Mouse (Mus musculus) cerebellum, adult 2 months (tissue): ENCODE measurements around the gene Spns3. TPM values are rescaled to one million over a fixed set of nuclear protein-coding genes. Genes with fewer than 3 reads are reported as not detected.

ENCODE experiments used
- DNase-seq, 2 experiments: peaks; one replicate each; pipeline ENCODE4 v3.0.0; 2021
- H3K27ac ChIP-seq: fragments of 200-500 bp; 2 replicates; pipeline ENCODE4 v1.5.1; 2012; ENCODE audit warnings: low read length, control low read depth, inconsistent platforms; ENCODE audit not compliant: insufficient read depth
- H3K27me3 ChIP-seq: fragments of 200-500 bp; 2 replicates; pipeline ENCODE4 v1.6.1; 2012; ENCODE audit warnings: inconsistent platforms, mild to moderate bottlenecking, low read length, moderate library complexity; ENCODE audit not compliant: control insufficient read depth, insufficient read depth
- H3K4me1 ChIP-seq: fragments of 200-500 bp; 2 replicates; pipeline ENCODE4 v1.6.1; 2011; ENCODE audit warnings: low read length; ENCODE audit not compliant: control insufficient read depth, insufficient read depth
- H3K4me3 ChIP-seq: fragments of 200-500 bp; replicated peaks from 2 replicates; pipeline ENCODE3; 2011; ENCODE audit warnings: mild to moderate bottlenecking, low read depth, low read length, control low read depth; ENCODE audit not compliant: insufficient read depth
- CTCF ChIP-seq: fragments of 200-500 bp; IDR thresholded peaks from 2 replicates; pipeline ENCODE4 v1.5.1; 2011; ENCODE audit warnings: low read depth, mild to moderate bottlenecking, control low read depth, low read length, moderate library complexity, borderline replicate concordance; ENCODE audit not compliant: insufficient read depth
- POLR2A ChIP-seq: fragments of 200-500 bp; IDR thresholded peaks from 2 replicates; pipeline ENCODE4 v1.6.1; 2011; ENCODE audit warnings: low read length, control low read depth, borderline replicate concordance; ENCODE audit not compliant: insufficient read depth
- WGBS: fragments of 180-500 bp; shearing (Covaris S2); methylation state at CpG from one replicate; pipeline ENCODE4 v1.1.7; 2018; 5-methylcytosine and 5-hydroxymethylcytosine counted together
- polyA plus RNA-seq: library from polyadenylated mRNA; depleted of rRNA; stranded (reverse); fragments of >200 nt; gene quantifications from 2 replicates; pipeline ENCODE4 v1.2.3, GENCODE M21; 2012

Gene Spns3
- polyA plus RNA-seq, 1 experiment = 0.84 TPM

DNA sequence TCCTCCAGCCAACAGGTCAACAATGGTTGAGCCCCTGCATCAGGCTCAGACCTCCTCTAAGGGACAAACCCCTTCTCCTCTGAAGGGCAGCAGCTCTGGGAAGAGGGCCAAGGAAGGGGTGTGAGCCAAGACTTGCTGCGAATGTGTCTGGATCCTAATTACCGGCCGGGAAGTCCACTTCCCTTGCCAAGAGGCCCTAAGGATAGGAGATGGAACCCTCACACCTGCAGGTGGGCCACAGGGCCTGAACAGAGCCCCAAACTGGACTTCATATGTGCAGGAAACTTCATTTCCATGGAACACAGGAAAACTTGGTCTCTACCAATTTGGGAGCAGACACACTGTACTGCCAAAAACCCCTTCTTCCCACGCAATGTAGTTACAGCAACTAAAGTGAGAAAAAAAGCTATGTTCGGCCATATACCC, 27.7 kb downstream of the Spns3 start:
- Histone ChIP-seq H3K4me1 (peaks cover 8% of the 10 kb centered on the region), H3K4me3 (no peak overlapping the region), H3K27ac (no peak overlapping the region), H3K27me3 (no peaks in the 10 kb centered on the region)
- WGBS = 18% methylated on average over 5 of the region's 5 CpGs
- DNase-seq = peak; percentile 35 to 48
- TF ChIP-seq POLR2A (no peak), CTCF (no peak)

- no peak for TF ChIP-seq POLR2A
- no peak for TF ChIP-seq CTCF
- H3K4me3 ChIP-seq = no peak overlapping the region
- H3K27ac ChIP-seq = no peak overlapping the region
- no peak for DNase-seq
- H3K27me3 ChIP-seq = no peaks in the 10 kb centered on the region
- WGBS = 57% methylated on average over 5 of the region's 5 CpGs
- H3K4me1 ChIP-seq = peaks cover 8% of the 10 kb centered on the region
Measured at GRCm38 (mm10) chr11:72521598-72522541, 28.4 kb downstream of the Spns3 start.

DNA sequence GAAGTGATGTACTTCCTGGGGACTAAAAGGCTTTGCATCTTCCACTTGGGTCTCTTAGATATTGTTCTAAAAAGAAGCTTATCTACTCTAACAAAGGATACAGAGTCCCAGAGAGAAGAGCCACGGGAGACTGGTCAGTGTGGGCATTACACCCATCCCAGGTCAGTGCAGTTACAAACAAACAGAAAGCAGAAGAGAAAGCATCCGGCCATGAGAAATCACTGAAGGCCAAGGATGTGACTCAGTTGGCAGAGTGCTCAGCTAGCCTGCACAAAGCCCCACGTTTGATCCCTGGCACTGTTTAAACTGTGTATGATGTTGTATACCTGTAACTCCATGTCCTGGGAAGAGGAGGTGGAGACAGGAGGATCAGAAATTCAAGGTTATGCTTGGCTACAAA, 30.4 kb downstream of the Spns3 start:
- TF ChIP-seq CTCF = no peak
- TF ChIP-seq POLR2A = no peak
- Histone ChIP-seq H3K4me1 (peaks cover 6% of the 10 kb centered on the region), H3K27ac (no peak overlapping the region), H3K27me3 (no peaks in the 10 kb centered on the region), H3K4me3 (no peak overlapping the region)
- WGBS = 68% methylated on average over 3 of the region's 3 CpGs
- DNase-seq = no peak

- TF ChIP-seq POLR2A (no peak), CTCF (no peak)
Measured at GRCm38 (mm10) chr11:72519189-72519588, 31.1 kb downstream of the Spns3 start.

DNA sequence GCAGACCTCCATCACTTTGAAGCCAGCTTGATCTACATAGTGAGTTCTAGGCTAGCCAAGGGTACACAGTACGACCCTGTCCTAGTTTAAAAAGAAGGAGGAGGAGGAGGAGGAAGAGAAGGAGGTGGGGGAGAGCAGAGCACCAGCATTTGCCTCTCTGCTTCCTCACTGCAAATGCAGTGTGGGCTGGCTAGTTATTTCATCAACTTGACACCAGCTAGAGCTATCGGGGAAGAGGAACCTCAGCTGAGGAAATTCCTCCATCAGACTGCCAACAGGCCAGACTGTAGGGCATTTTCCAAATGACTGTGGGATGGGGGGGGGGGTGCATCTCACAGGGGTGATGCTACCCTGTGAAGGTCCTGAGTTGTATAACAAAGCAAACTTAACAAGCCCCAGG, 31.9 kb downstream of the Spns3 start:
- Histone ChIP-seq H3K27ac (no peak overlapping the region), H3K4me1 (peaks cover 6% of the 10 kb centered on the region), H3K4me3 (no peak overlapping the region), H3K27me3 (no peaks in the 10 kb centered on the region)
- TF ChIP-seq POLR2A (no peak), CTCF (no peak)
- 46% methylated on average over 2 of the region's 2 CpGs for WGBS
- no peak for DNase-seq

More at GRCm38 (mm10) chr11:72519189-72519588, 31.1 kb downstream of the Spns3 start:
- H3K4me1 ChIP-seq = peaks cover 6% of the 10 kb centered on the region
- 79% methylated on average over 4 of the region's 4 CpGs for WGBS
- H3K27me3 ChIP-seq = no peaks in the 10 kb centered on the region
- no peak for DNase-seq
- H3K27ac ChIP-seq = no peak overlapping the region
- H3K4me3 ChIP-seq = no peak overlapping the region

DNA sequence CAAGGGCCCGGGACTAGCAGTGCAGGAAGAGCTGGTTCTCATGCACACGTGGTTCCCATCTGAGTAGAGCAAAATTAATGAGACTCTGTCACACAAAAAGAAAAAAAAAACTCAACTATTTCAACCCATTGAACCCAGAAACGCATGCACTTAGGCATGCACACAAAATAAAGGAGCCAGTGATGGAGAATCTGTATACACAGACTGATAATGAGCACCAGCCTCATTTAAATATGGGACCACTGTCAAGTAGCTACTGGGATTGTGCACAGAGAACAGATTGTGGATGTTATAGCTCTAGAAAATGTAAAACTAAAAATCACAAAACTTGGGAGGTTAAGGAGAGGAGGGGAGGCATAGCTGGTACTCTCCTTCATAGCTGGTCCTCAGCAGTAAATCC, 35.3 kb downstream of the Spns3 start:
- no peaks in the 10 kb centered on the region for H3K27me3 ChIP-seq
- WGBS = 59% methylated on average over 3 of the region's 3 CpGs
- H3K27ac ChIP-seq = no peak overlapping the region

GRCm38 (mm10) chr11:72508651-72509050, 41.7 kb downstream of the Spns3 start:
- H3K27me3 ChIP-seq = no peaks in the 10 kb centered on the region
- no peak overlapping the region for H3K4me3 ChIP-seq
- no peak for TF ChIP-seq CTCF
- no peak overlapping the region for H3K27ac ChIP-seq
- WGBS = 40% methylated on average over 5 of the region's 5 CpGs
- H3K4me1 ChIP-seq = no peaks in the 10 kb centered on the region; the same call in 1 of the 2 replicates
- DNase-seq = no peak

More for the DNA sequence above, 35.3 kb downstream of the Spns3 start:
- H3K4me3 ChIP-seq = no peak overlapping the region
- no peaks in the 10 kb centered on the region for H3K4me1 ChIP-seq
- TF ChIP-seq CTCF (no peak), POLR2A (no peak)
- no peak for DNase-seq

DNA sequence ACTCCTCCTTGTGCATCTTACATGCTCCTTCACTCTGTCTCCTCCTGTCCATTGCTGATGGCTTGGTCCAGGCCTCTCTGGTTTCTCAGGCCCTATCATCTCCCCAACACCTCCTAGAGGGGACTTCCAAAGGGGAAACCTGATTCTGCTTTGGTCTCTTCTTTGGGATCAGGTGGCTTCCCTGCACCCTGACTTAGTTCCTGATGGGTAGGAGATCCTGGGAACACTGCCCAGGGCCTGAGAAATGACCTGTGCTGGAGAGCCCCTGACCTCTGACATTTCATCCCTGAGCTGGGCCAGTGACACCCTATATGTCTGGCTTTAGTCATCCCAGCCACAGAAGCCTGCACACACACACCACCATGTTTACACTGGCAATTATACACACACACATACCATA, 42.7 kb downstream of the Spns3 start:
- no peak overlapping the region for H3K27ac ChIP-seq
- H3K4me3 ChIP-seq = no peak overlapping the region
- no peaks in the 10 kb centered on the region; the same call in 1 of the 2 replicates for H3K4me1 ChIP-seq
- no peaks in the 10 kb centered on the region for H3K27me3 ChIP-seq
- DNase-seq = no peak
- no peak for TF ChIP-seq POLR2A
- no peak for TF ChIP-seq CTCF
